Mouse (Mus musculus): ENCODE data around the gene Nat9. TPM values are rescaled to one million over a fixed set of nuclear protein-coding genes. Genes with fewer than 3 reads are reported as not detected.

Gene Nat9
- polyA plus RNA-seq (2015; fragmentation: Nextera tagmentation; extraction: Ambion mirVana) = 30.9 and 41.6 TPM in 2 replicates

DNA sequence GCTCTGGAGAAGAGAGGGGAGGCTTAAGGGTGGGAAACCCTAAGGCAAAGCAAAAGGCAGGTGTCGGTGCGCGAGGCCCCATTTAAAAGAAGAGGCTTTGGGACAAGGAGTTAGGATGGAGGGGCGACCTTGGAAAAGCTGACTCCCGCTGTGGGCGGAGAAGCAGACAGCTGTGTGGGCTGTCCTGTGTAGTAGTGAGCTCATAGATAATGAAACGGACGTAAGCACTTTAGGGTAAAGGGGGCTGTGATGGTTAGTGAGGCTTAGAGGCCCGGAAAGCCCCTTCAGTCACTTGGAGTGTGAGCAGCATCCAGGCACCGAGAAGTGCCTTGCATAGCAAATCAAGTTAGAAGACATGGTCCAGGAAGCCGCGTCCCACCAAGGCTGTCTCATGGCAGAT lies at the start of gene Nat9:
TSS of gene Nat9 (minus strand) at position 167 of the 400 bp plus-strand sequence.
- Histone ChIP-seq H3K27ac (replicated peaks) (peak within 1 kb of the TSS; percentile 82), H3K9ac (peak within 1 kb of the TSS; percentile 68), H3K4me1 (peaks cover 26% of the 10 kb centered on the region), H3K4me3 (replicated peaks) (peak within 1 kb of the TSS; percentile 71), H3K27me3 (no peaks in the 10 kb centered on the region), H3K4me2 (replicated peaks) (peak within 1 kb of the TSS; percentile 89), H3K36me3 (peaks cover 4% of the 10 kb centered on the region; the same call in 1 of the 2 replicates), H3K9me3 (replicated peaks) (no peaks in the 10 kb centered on the region)
- WGBS = 9% methylated on average over 12 of the region's 12 CpGs
- ATAC-seq (ENCODE audit: insufficient number of reproducible peaks, low FRiP score, low TSS enrichment, low read depth) = no peak

- Histone ChIP-seq H3K36me3 (no peaks in the 10 kb centered on the region), H3K4me2 (replicated peaks) (no peak overlapping the region), H3K27ac (replicated peaks) (no peak overlapping the region), H3K4me1 (peaks cover 12% of the 10 kb centered on the region), H3K9me3 (replicated peaks) (no peaks in the 10 kb centered on the region), H3K27me3 (peaks cover 4% of the 10 kb centered on the region; the same call in 1 of the 2 replicates), H3K9ac (no peak overlapping the region), H3K4me3 (replicated peaks) (no peak overlapping the region)
- no peak for ATAC-seq (ENCODE audit: insufficient number of reproducible peaks, low FRiP score, low TSS enrichment, low read depth)
- 65% methylated on average over 5 of the region's 5 CpGs for WGBS
Observed at GRCm38 (mm10) chr11:115236570-115236969, 48.9 kb upstream of the Nat9 start.

GRCm38 (mm10) chr11:115234320-115235044 lies 46.8 kb upstream of the Nat9 start:
- 79% methylated on average over 15 of the region's 15 CpGs for WGBS
- no peak overlapping the region for H3K4me2 ChIP-seq (replicated peaks)
- H3K4me3 ChIP-seq (replicated peaks) = no peak overlapping the region
- peaks cover 16% of the 10 kb centered on the region for H3K4me1 ChIP-seq
- no peak overlapping the region for H3K27ac ChIP-seq (replicated peaks)
- H3K9me3 ChIP-seq (replicated peaks) = no peaks in the 10 kb centered on the region
- H3K9ac ChIP-seq = no peak overlapping the region
- no peak for ATAC-seq (ENCODE audit: insufficient number of reproducible peaks, low FRiP score, low TSS enrichment, low read depth)
- peaks cover 5% of the 10 kb centered on the region; the same call in 1 of the 2 replicates for H3K27me3 ChIP-seq
- H3K36me3 ChIP-seq = no peaks in the 10 kb centered on the region

DNA sequence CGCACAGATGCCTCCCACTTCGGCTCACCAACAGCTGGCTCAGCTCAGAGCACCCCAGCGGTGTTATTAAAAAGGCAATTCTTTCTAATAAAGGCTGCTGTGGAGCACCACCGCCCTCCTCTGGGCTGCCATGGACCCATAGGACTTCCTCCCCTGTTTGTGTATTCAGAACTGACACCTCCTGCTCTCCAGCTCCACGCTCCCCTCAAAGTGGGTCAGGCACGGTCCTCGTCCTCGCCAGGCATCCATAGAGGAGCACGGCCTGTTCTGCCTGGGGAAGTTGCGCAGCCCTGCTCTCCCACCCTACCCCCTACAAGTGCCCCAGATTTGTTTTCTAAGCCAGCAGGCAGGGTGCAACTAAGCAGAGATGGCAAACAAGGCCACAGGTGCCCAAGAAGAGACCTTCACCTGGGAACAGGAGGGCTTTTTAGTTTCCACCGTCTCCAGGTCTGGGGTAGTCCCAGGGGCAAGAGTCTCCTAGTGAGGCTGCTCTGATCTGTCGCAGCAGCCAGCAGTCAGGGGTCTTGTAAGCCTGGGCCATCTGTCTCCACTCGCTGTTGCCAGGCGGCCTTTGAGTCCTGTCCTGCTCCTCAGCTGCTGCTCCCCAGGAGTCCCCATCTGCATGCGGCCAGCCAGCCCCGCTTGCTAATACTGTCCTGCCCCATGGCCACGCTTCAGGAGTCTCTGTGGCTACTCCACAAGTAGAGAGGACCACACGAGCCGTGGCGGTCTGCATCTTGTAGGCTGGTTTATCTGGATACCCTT lies 46.0 kb upstream of the Nat9 start:
- H3K27ac ChIP-seq (replicated peaks) = no peak overlapping the region
- no peaks in the 10 kb centered on the region for H3K9me3 ChIP-seq (replicated peaks)
- no peak for ATAC-seq (ENCODE audit: insufficient number of reproducible peaks, low FRiP score, low TSS enrichment, low read depth)
- H3K36me3 ChIP-seq = no peaks in the 10 kb centered on the region
- H3K27me3 ChIP-seq = peaks cover 10% of the 10 kb centered on the region; the same call in 1 of the 2 replicates
- no peak overlapping the region for H3K4me3 ChIP-seq (replicated peaks)
- H3K9ac ChIP-seq = no peak overlapping the region
- H3K4me1 ChIP-seq = peaks cover 16% of the 10 kb centered on the region
- no peak overlapping the region for H3K4me2 ChIP-seq (replicated peaks)
- WGBS = 62% methylated on average over 20 of the region's 20 CpGs

GRCm38 (mm10) chr11:115232889-115233288 lies 45.2 kb upstream of the Nat9 start:
- H3K36me3 ChIP-seq = no peaks in the 10 kb centered on the region
- H3K4me1 ChIP-seq = peaks cover 16% of the 10 kb centered on the region
- H3K27ac ChIP-seq (replicated peaks) = no peak overlapping the region
- peaks cover 13% of the 10 kb centered on the region; the same call in 1 of the 2 replicates for H3K27me3 ChIP-seq
- no peak overlapping the region for H3K9ac ChIP-seq
- no peak overlapping the region for H3K4me2 ChIP-seq (replicated peaks)
- WGBS = 75% methylated on average over 5 of the region's 5 CpGs
- H3K9me3 ChIP-seq (replicated peaks) = no peaks in the 10 kb centered on the region
- no peak for ATAC-seq (ENCODE audit: insufficient number of reproducible peaks, low FRiP score, low TSS enrichment, low read depth)
- no peak overlapping the region for H3K4me3 ChIP-seq (replicated peaks)

DNA sequence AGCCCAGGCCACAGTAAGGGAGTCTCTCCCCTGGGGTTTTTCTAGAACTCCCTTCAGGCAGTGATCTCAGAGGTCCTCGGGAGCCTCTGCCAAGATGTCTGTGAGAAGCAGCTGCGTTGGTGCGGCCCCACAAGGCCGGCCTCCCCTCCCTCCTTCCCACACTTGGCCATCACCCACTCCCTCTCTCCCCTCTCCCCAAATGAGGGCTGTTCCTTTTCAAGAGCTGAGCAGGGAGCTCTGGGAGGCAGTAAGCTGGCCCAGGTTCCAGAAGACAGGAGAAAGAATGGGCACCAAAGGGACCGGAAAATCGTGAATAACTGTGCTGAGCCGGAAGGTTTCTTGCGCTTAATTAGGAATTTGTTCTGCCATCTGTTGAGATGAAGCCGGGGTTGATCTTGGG lies 44.3 kb upstream of the Nat9 start:
- no peak overlapping the region for H3K4me3 ChIP-seq (replicated peaks)

DNA sequence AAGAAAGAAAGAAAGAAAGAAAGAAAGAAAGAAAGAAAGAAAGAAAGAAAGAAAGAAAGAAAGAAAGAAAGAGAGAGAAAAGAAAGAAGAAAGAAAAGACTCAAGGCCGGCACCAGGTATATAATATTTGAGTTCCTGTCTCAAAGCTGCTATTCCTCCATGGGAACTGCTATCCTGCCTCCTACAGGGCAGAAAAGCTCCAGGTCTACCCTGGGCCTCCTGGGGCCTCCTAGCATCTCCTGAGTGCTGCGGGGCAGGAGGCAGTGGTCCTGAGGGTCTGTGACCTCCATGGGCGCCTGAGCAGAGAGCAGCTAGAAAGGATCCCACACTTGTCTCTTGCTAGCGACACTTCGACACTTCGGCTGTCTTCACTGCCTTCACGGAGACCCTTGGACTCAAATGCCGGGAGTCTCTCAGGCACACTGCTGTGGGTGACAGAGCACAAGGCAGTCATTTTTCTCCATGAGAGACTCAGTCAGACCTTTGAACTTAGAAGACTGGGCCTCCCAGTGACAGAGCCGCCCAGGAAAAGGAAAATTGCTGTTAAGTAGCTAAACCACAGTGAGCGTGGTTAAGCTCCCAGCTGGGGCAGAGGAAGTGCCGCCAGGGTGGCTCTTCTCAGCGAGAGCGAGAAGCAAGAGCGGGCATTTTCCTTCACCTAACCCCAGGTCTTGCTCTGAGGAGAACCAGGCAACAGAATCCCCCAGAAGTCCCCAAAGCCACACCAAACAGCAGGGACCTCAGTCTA lies 43.7 kb upstream of the Nat9 start:
- ATAC-seq (ENCODE audit: insufficient number of reproducible peaks, low FRiP score, low TSS enrichment, low read depth) = no peak

More for the DNA sequence above, 44.3 kb upstream of the Nat9 start:
- peaks cover 13% of the 10 kb centered on the region; the same call in 1 of the 2 replicates for H3K27me3 ChIP-seq
- peaks cover 20% of the 10 kb centered on the region for H3K4me1 ChIP-seq
- no peak for ATAC-seq (ENCODE audit: insufficient number of reproducible peaks, low FRiP score, low TSS enrichment, low read depth)
- 33% methylated on average over 9 of the region's 9 CpGs for WGBS
- no peak overlapping the region for H3K9ac ChIP-seq
- no peak overlapping the region for H3K27ac ChIP-seq (replicated peaks)
- no peaks in the 10 kb centered on the region for H3K9me3 ChIP-seq (replicated peaks)
- no peaks in the 10 kb centered on the region for H3K36me3 ChIP-seq
- no peak overlapping the region for H3K4me2 ChIP-seq (replicated peaks)

GRCm38 (mm10) chr11:115229021-115229930 lies 41.6 kb upstream of the Nat9 start:
- no peak for ATAC-seq (ENCODE audit: insufficient number of reproducible peaks, low FRiP score, low TSS enrichment, low read depth)
- H3K4me3 ChIP-seq (replicated peaks) = no peak overlapping the region
- H3K9ac ChIP-seq = no peak overlapping the region
- WGBS = 48% methylated on average over 15 of the region's 15 CpGs
- no peaks in the 10 kb centered on the region for H3K36me3 ChIP-seq
- H3K27me3 ChIP-seq = peaks cover 13% of the 10 kb centered on the region; the same call in 1 of the 2 replicates
- H3K9me3 ChIP-seq (replicated peaks) = no peaks in the 10 kb centered on the region
- no peak overlapping the region for H3K27ac ChIP-seq (replicated peaks)
- H3K4me2 ChIP-seq (replicated peaks) = no peak overlapping the region
- peaks cover 19% of the 10 kb centered on the region for H3K4me1 ChIP-seq

More for the DNA sequence above, 43.7 kb upstream of the Nat9 start:
- Histone ChIP-seq H3K4me3 (replicated peaks) (no peak overlapping the region), H3K27ac (replicated peaks) (0 out of 2 replicates have a peak overlapping the region, but pooled peaks have one; percentile 17), H3K4me2 (replicated peaks) (no peak overlapping the region), H3K36me3 (no peaks in the 10 kb centered on the region), H3K4me1 (peaks cover 23% of the 10 kb centered on the region), H3K27me3 (peaks cover 13% of the 10 kb centered on the region; the same call in 1 of the 2 replicates), H3K9ac (no peak overlapping the region), H3K9me3 (replicated peaks) (no peaks in the 10 kb centered on the region)
- WGBS = 42% methylated on average over 14 of the region's 14 CpGs

DNA sequence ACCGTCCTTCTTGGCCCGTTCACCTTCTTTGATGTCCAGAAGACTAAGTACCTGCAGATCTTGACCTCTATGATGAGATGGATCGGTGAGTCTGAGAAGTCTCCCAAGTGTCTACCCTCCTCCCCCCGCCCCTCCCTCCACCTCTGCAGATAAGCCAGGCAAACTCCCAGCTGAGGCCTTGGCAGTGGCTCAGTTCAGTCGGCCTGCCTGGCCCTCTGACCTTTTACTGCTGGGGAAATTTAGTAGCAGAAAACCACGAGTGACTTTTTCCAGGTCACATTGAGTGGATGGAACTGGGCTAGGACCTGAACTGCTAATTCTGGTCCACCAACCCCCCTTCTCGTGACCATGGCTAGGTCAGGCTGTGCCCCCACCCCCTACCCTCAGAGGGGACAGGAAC lies 40.8 kb upstream of the Nat9 start:
- Histone ChIP-seq H3K27me3 (peaks cover 13% of the 10 kb centered on the region; the same call in 1 of the 2 replicates), H3K9ac (no peak overlapping the region), H3K4me2 (replicated peaks) (no peak overlapping the region), H3K9me3 (replicated peaks) (no peaks in the 10 kb centered on the region), H3K36me3 (no peaks in the 10 kb centered on the region), H3K4me3 (replicated peaks) (no peak overlapping the region), H3K27ac (replicated peaks) (no peak overlapping the region), H3K4me1 (peaks cover 18% of the 10 kb centered on the region)
- ATAC-seq (ENCODE audit: insufficient number of reproducible peaks, low FRiP score, low TSS enrichment, low read depth) = no peak
- WGBS = 67% methylated on average over 7 of the region's 7 CpGs

- Histone ChIP-seq H3K4me2 (replicated peaks) (no peak overlapping the region), H3K4me1 (peaks cover 21% of the 10 kb centered on the region), H3K4me3 (replicated peaks) (no peak overlapping the region), H3K36me3 (no peaks in the 10 kb centered on the region), H3K27me3 (peaks cover 10% of the 10 kb centered on the region; the same call in 1 of the 2 replicates), H3K27ac (replicated peaks) (no peak overlapping the region), H3K9me3 (replicated peaks) (no peaks in the 10 kb centered on the region), H3K9ac (no peak overlapping the region)
- no peak for ATAC-seq (ENCODE audit: insufficient number of reproducible peaks, low FRiP score, low TSS enrichment, low read depth)
- 31% methylated on average over 12 of the region's 12 CpGs for WGBS
Observed at GRCm38 (mm10) chr11:115227640-115228039, 40.0 kb upstream of the Nat9 start.

Measured in embryonic facial prominence, embryonic 15.5 days (tissue).